Mouse (Mus musculus) E14TG2a.4 (cell line): ENCODE measurements around the gene Csrnp1.

ENCODE experiments used
- CTCF ChIP-seq: conservative IDR thresholded peaks from 2 replicates; pipeline ENCODE4 v1.5.1; 2014; ENCODE audit warnings: low read length
- NANOG ChIP-seq: IDR thresholded peaks from 2 replicates; pipeline ENCODE4 v1.6.1; 2014; ENCODE audit warnings: borderline replicate concordance, low read length, mixed read lengths
- POU5F1 ChIP-seq: IDR thresholded peaks from 2 replicates; pipeline ENCODE4 v1.6.1; 2014; ENCODE audit warnings: low read length, borderline replicate concordance

GRCm38 (mm10) chr9:119993092-119993844, 8.8 kb upstream of the Csrnp1 start:
- TF ChIP-seq CTCF (no peak), POU5F1 (no peak), NANOG (no peak)
